Mouse (Mus musculus): Measurements from ENCODE around the gene Spon1.
A peak's percentile ranks its signal among the peaks of the same experiment; 100 is the strongest.

Spon1 gene

GRCm38 (mm10) chr7:114058927-114059441, 293.2 kb downstream of the Spon1 start:
- DNase-seq (ENCODE audit: low read depth, low spot score) = no peak

GRCm38 (mm10) chr7:114060445-114060844, 294.6 kb downstream of the Spon1 start:
- no peak for DNase-seq (ENCODE audit: low read depth, low spot score)

GRCm38 (mm10) chr7:114062451-114062850, 296.7 kb downstream of the Spon1 start:
- DNase-seq (ENCODE audit: low read depth, low spot score) = no peak

- no peak for DNase-seq (ENCODE audit: low read depth, low spot score)
These were observed 297.7 kb downstream of the Spon1 start for GRCm38 (mm10) chr7:114063534-114063933.

GRCm38 (mm10) chr7:114063966-114064365, 298.2 kb downstream of the Spon1 start:
- no peak for DNase-seq (ENCODE audit: low read depth, low spot score)

GRCm38 (mm10) chr7:114065407-114066185, 299.8 kb downstream of the Spon1 start:
- no peak for DNase-seq (ENCODE audit: low read depth, low spot score)

- peak; percentile 75 for DNase-seq (ENCODE audit: low read depth, low spot score)
These were observed 300.9 kb downstream of the Spon1 start for GRCm38 (mm10) chr7:114066529-114067178.

GRCm38 (mm10) chr7:114068956-114069533, 303.2 kb downstream of the Spon1 start:
- peak; percentile 92 for DNase-seq (ENCODE audit: low read depth, low spot score)

GRCm38 (mm10) chr7:114069726-114070457, 304.1 kb downstream of the Spon1 start:
- peak; percentile 83 for DNase-seq (ENCODE audit: low read depth, low spot score)

GRCm38 (mm10) chr7:114070458-114070840, 304.7 kb downstream of the Spon1 start:
- DNase-seq (ENCODE audit: low read depth, low spot score) = no peak

GRCm38 (mm10) chr7:114071395-114071794, 305.6 kb downstream of the Spon1 start:
- DNase-seq (ENCODE audit: low read depth, low spot score) = no peak

GRCm38 (mm10) chr7:114071851-114072616, 306.2 kb downstream of the Spon1 start:
- DNase-seq (ENCODE audit: low read depth, low spot score) = no peak

- DNase-seq (ENCODE audit: low read depth, low spot score) = no peak
These were observed 308.3 kb downstream of the Spon1 start for GRCm38 (mm10) chr7:114074133-114074532.

- no peak for DNase-seq (ENCODE audit: low read depth, low spot score)
These were observed 308.8 kb downstream of the Spon1 start for GRCm38 (mm10) chr7:114074595-114074994.

- no peak for DNase-seq (ENCODE audit: low read depth, low spot score)
These were observed 313.5 kb downstream of the Spon1 start for GRCm38 (mm10) chr7:114079343-114079742.

- no peak for DNase-seq (ENCODE audit: low read depth, low spot score)
These were observed 314.5 kb downstream of the Spon1 start for GRCm38 (mm10) chr7:114080250-114080649.

GRCm38 (mm10) chr7:114081633-114082420, 316.0 kb downstream of the Spon1 start:
- DNase-seq (ENCODE audit: low read depth, low spot score) = peak; percentile 54

- no peak for DNase-seq (ENCODE audit: low read depth, low spot score)
These were observed 317.3 kb downstream of the Spon1 start for GRCm38 (mm10) chr7:114083088-114083487.

GRCm38 (mm10) chr7:114083760-114084159, 318.0 kb downstream of the Spon1 start:
- peak; percentile 39 for DNase-seq (ENCODE audit: low read depth, low spot score)

GRCm38 (mm10) chr7:114086021-114086710, 320.4 kb downstream of the Spon1 start:
- DNase-seq (ENCODE audit: low read depth, low spot score) = no peak

Measured in CD4-positive helper T cell, adult 2 months (primary cell).